In the genomic region with DNA sequence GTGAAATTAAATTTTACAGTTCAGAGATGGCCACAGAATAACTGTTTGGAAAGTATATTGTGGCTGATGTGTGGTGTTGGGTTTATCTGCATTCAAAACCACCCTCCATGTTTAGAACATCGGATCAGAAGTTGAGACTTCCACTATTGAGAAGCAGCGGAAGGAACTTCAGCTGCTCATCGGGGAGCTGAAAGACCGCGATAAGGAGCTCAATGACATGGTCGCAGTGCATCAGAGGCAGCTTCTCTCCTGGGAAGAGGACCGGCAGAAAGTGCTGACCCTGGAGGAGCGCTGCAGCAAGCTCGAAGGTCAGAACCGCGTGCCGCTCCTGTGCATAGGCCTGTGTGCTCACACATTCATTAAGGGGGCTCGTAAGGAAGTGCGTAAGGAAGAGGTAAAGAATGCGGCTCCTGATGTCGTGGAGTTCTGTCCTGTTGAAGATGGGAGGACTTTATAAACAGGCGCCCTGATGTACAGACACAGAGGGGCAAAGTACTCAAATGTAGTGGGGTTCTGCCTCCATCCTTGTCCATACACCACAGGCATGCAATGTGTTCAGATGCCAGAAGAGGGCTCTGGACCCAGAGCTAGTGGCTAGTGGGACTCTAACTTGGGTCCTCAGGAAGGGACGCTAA, we compare ENCODE assay signal across 9 mouse cellular contexts. TPM values are rescaled to one million over a fixed set of nuclear protein-coding genes. Genes with fewer than 3 reads are reported as not detected.
A peak's percentile ranks its signal among the peaks of the same experiment; 100 is the strongest.
DNase-seq lines count a peak whose midpoint lies in the region; ATAC-seq and TF ChIP-seq lines count a peak whose summit lies in the region.
"Had no signal": no experiment of that assay in that cellular context is flagged by ENCODE, and none has a peak within 500 bp of the region (broad histone marks: within the 10 kb centered on the region; RNA-seq: fewer than 3 reads in every experiment).

No protein-coding gene starts in this region.

- H3K4me1 ChIP-seq in forebrain, embryonic 10.5 days = peaks cover 11% of the 10 kb centered on the region
- H3K4me1 ChIP-seq in forebrain, embryonic 12.5 days = peaks cover 5% of the 10 kb centered on the region
- H3K4me1 ChIP-seq in heart, embryonic 14.5 days (ENCODE audit: control insufficient read depth in 2 of 2, insufficient read depth in 2 of 2, low read length in 2 of 2) = peaks cover 3% of the 10 kb centered on the region in 2 experiments; a peak in 3 of 4 replicates
- 0 out of 2 replicates have a peak, but pooled peaks cover 2% of the 10 kb centered on the region for H3K4me1 ChIP-seq in midbrain, postnatal 0 days (ENCODE audit: insufficient read depth, low read length)

- H3K36me3 ChIP-seq in forebrain, embryonic 10.5 days (replicated peaks) = peaks cover 7% of the 10 kb centered on the region
- no peaks in the 10 kb centered on the region for H3K36me3 ChIP-seq in forebrain, embryonic 12.5 days (replicated peaks)
- H3K36me3 ChIP-seq in heart, embryonic 14.5 days (ENCODE audit: control insufficient read depth, insufficient read depth, low read length) = 0 out of 2 replicates have a peak, but pooled peaks cover under 1% of the 10 kb centered on the region
- H3K36me3 ChIP-seq in midbrain, postnatal 0 days (ENCODE audit: insufficient read depth, low read length) = no peaks in the 10 kb centered on the region

- H3K4me2 ChIP-seq in forebrain, embryonic 12.5 days = no peak overlapping the region
- H3K4me2 ChIP-seq in heart, embryonic 14.5 days (ENCODE audit: low read length) = peak overlapping the region; percentile 7; the same call in 1 of the 2 replicates
- no peak overlapping the region for H3K4me2 ChIP-seq in midbrain, postnatal 0 days (ENCODE audit: low read depth, low read length, poor library complexity, severe bottlenecking)

- H3K27me3 ChIP-seq in forebrain, embryonic 10.5 days (ENCODE audit: poor library complexity, severe bottlenecking) = no peaks in the 10 kb centered on the region
- H3K27me3 ChIP-seq in forebrain, embryonic 12.5 days = 0 out of 2 replicates have a peak, but pooled peaks cover 4% of the 10 kb centered on the region
- no peaks in the 10 kb centered on the region for H3K27me3 ChIP-seq in heart, embryonic 14.5 days (ENCODE audit: control insufficient read depth, insufficient read depth, low read length)
- H3K27me3 ChIP-seq in midbrain, postnatal 0 days (ENCODE audit: insufficient read depth, low read length) = no peaks in the 10 kb centered on the region

- H3K4me3 ChIP-seq in forebrain, embryonic 10.5 days = no peak overlapping the region
- H3K4me3 ChIP-seq in forebrain, embryonic 12.5 days (replicated peaks) = no peak overlapping the region
- H3K4me3 ChIP-seq in heart, embryonic 14.5 days (ENCODE audit: control insufficient read depth in 1 of 2, insufficient read depth in 1 of 2, low read depth in 1 of 2, low read length in 2 of 2) = no peak overlapping the region
- H3K4me3 ChIP-seq in midbrain, postnatal 0 days (ENCODE audit: low read depth, low read length) = no peak overlapping the region

- H3K27ac ChIP-seq in forebrain, embryonic 10.5 days = no peak overlapping the region
- no peak overlapping the region for H3K27ac ChIP-seq in forebrain, embryonic 12.5 days
- no peak overlapping the region for H3K27ac ChIP-seq in heart, embryonic 14.5 days (replicated peaks in 1 of 2; ENCODE audit: control insufficient read depth in 1 of 2, insufficient read depth in 1 of 2, low read depth in 2 of 2, low read length in 2 of 2)
- H3K27ac ChIP-seq in midbrain, postnatal 0 days (ENCODE audit: low read depth, low read length) = no peak overlapping the region
- H3K27ac ChIP-seq: macrophage had no signal

- peak; percentile 35 for DNase-seq in forebrain, embryonic 10.5 days (ENCODE audit: extremely low spot score, low spot score)
- peak; percentile 21 for DNase-seq in ovary, postnatal 36 days (ENCODE audit: low spot score)
- DNase-seq in ovary, adult 18-20 months (ENCODE audit: low spot score) = no peak
- DNase-seq in midbrain, postnatal 0 days (ENCODE audit: low spot score) = peak; percentile 42
- no peak for DNase-seq in gastrocnemius, postnatal 10 days
- no peak for DNase-seq in layer of hippocampus, postnatal 36 days

- 43% methylated on average over 18 of the region's 18 CpGs for whole genome bisulfite sequencing in forebrain, embryonic 10.5 days
- WGBS in forebrain, embryonic 12.5 days = 39% methylated on average over 18 of the region's 18 CpGs
- WGBS in heart, embryonic 14.5 days = 27% methylated on average over 18 of the region's 18 CpGs
- WGBS in midbrain, postnatal 0 days = 41% methylated on average over 18 of the region's 18 CpGs

- no peaks in the 10 kb centered on the region for H3K9me3 ChIP-seq in forebrain, embryonic 10.5 days
- H3K9me3 ChIP-seq in forebrain, embryonic 12.5 days = no peaks in the 10 kb centered on the region
- no peaks in the 10 kb centered on the region for H3K9me3 ChIP-seq in heart, embryonic 14.5 days (ENCODE audit: control insufficient read depth, low read length)
- no peaks in the 10 kb centered on the region for H3K9me3 ChIP-seq in midbrain, postnatal 0 days (ENCODE audit: low read length)

- no peak overlapping the region for H3K9ac ChIP-seq in forebrain, embryonic 12.5 days
- 0 out of 2 replicates have a peak overlapping the region, but pooled peaks have one; percentile 6 for H3K9ac ChIP-seq in heart, embryonic 14.5 days (ENCODE audit: low read length)
- no peak overlapping the region for H3K9ac ChIP-seq in midbrain, postnatal 0 days (replicated peaks; ENCODE audit: low read length, poor library complexity, severe bottlenecking)

- TF ChIP-seq CTCF in midbrain, postnatal 0 days (IDR thresholded peaks at IDR 0.05) = peak; percentile 61

- ATAC-seq in forebrain, embryonic 12.5 days (ENCODE audit: low FRiP score) = no peak
- no peak for ATAC-seq in heart, embryonic 14.5 days (ENCODE audit: insufficient number of reproducible peaks, insufficient read depth, low FRiP score, low read depth)
- no peak for ATAC-seq in midbrain, postnatal 0 days (ENCODE audit: low FRiP score)

RNA-seq across cellular contexts. Expression of gene Ccdc62, which starts 3.6 kb away (rescaled TPM):
- 5.0 and 7.0 TPM in 2 replicates for polyA plus RNA-seq in forebrain, embryonic 10.5 days (2016; fragmentation: Nextera tagmentation; extraction: Ambion mirVana)
- polyA plus RNA-seq in forebrain, embryonic 12.5 days (2016; fragmentation: Nextera tagmentation; extraction: Ambion mirVana) = 4.4 and 5.6 TPM in 2 replicates
- polyA plus RNA-seq in heart, embryonic 14.5 days (2014; fragmentation: Nextera tagmentation; extraction: Ambion mirVana) = 5.1 and 6.2 TPM in 2 replicates
- total RNA-seq in midbrain, postnatal 0 days (2014; rRNA removed) = 0.27 and 9.8 TPM in 2 replicates
- 2.9 and 3.8 TPM in 2 replicates for polyA plus RNA-seq in midbrain, postnatal 0 days (2015; fragmentation: Nextera tagmentation; extraction: Ambion mirVana)
- 1 to 10 TPM; 2.3 to 3.6 TPM for total RNA-seq in gastrocnemius, postnatal 10 days (2021)
- 1 to 10 TPM; 2.5 TPM for total RNA-seq in layer of hippocampus, postnatal 36 days (2021)

RNA-seq across cellular contexts. Expression of gene Gm43518, which starts 6.9 kb away (rescaled TPM):
- polyA plus RNA-seq in forebrain, embryonic 10.5 days (2016; fragmentation: Nextera tagmentation; extraction: Ambion mirVana) = 1.7 TPM in 2 replicates
- 1.4 and 3.4 TPM in 2 replicates for polyA plus RNA-seq in forebrain, embryonic 12.5 days (2016; fragmentation: Nextera tagmentation; extraction: Ambion mirVana)
- 1.4 and 2.8 TPM in 2 replicates for polyA plus RNA-seq in heart, embryonic 14.5 days (2014; fragmentation: Nextera tagmentation; extraction: Ambion mirVana)
- 6.0 TPM in 1 of 2 replicates, not detected in the other for total RNA-seq in midbrain, postnatal 0 days (2014; rRNA removed)
- polyA plus RNA-seq in midbrain, postnatal 0 days (2015; fragmentation: Nextera tagmentation; extraction: Ambion mirVana) = 2.7 and 2.8 TPM in 2 replicates
- total RNA-seq in gastrocnemius, postnatal 10 days (2021) = under 1 TPM; 0.52 to 0.77 TPM
- 1 to 10 TPM in 1 of 2 experiments, under 1 TPM in 1; 0.91 to 1.7 TPM for total RNA-seq in layer of hippocampus, postnatal 36 days (2021)
- polyA plus RNA-seq: macrophage had no signal

RNA-seq across cellular contexts. Expression of gene Denr, which starts 27.1 kb away (rescaled TPM):
- 177 and 188 TPM in 2 replicates for polyA plus RNA-seq in forebrain, embryonic 10.5 days (2016; fragmentation: Nextera tagmentation; extraction: Ambion mirVana)
- 161 and 171 TPM in 2 replicates for polyA plus RNA-seq in forebrain, embryonic 12.5 days (2016; fragmentation: Nextera tagmentation; extraction: Ambion mirVana)
- polyA plus RNA-seq in heart, embryonic 14.5 days (2014; fragmentation: Nextera tagmentation; extraction: Ambion mirVana) = 89.2 and 89.5 TPM in 2 replicates
- 13.8 and 25.4 TPM in 2 replicates for total RNA-seq in midbrain, postnatal 0 days (2014; rRNA removed)
- polyA plus RNA-seq in midbrain, postnatal 0 days (2015; fragmentation: Nextera tagmentation; extraction: Ambion mirVana) = 130 and 158 TPM in 2 replicates
- total RNA-seq in gastrocnemius, postnatal 10 days (2021) = 10 to 100 TPM; 60.9 to 61.0 TPM
- 10 to 100 TPM; 60.2 to 67.8 TPM for total RNA-seq in layer of hippocampus, postnatal 36 days (2021)

RNA-seq across cellular contexts. Expression of gene Hip1r, which starts 39.4 kb away (rescaled TPM):
- polyA plus RNA-seq in forebrain, embryonic 10.5 days (2016; fragmentation: Nextera tagmentation; extraction: Ambion mirVana) = 7.7 and 11.1 TPM in 2 replicates
- polyA plus RNA-seq in forebrain, embryonic 12.5 days (2016; fragmentation: Nextera tagmentation; extraction: Ambion mirVana) = 16.0 and 17.9 TPM in 2 replicates
- 5.0 and 5.3 TPM in 2 replicates for polyA plus RNA-seq in heart, embryonic 14.5 days (2014; fragmentation: Nextera tagmentation; extraction: Ambion mirVana)
- 42.9 and 45.4 TPM in 2 replicates for total RNA-seq in midbrain, postnatal 0 days (2014; rRNA removed)
- 25.8 and 30.8 TPM in 2 replicates for polyA plus RNA-seq in midbrain, postnatal 0 days (2015; fragmentation: Nextera tagmentation; extraction: Ambion mirVana)
- total RNA-seq in gastrocnemius, postnatal 10 days (2021) = 1 to 10 TPM; 8.2 to 9.0 TPM
- total RNA-seq in layer of hippocampus, postnatal 36 days (2021) = 10 to 100 TPM; 39.4 to 41.2 TPM

RNA-seq across cellular contexts. Expression of gene Hcar1, which starts 54.3 kb away (rescaled TPM):
- polyA plus RNA-seq in forebrain, embryonic 10.5 days (2016; fragmentation: Nextera tagmentation; extraction: Ambion mirVana) = not detected in 2 replicates
- 0.09 and 0.17 TPM in 2 replicates for polyA plus RNA-seq in forebrain, embryonic 12.5 days (2016; fragmentation: Nextera tagmentation; extraction: Ambion mirVana)
- polyA plus RNA-seq in heart, embryonic 14.5 days (2014; fragmentation: Nextera tagmentation; extraction: Ambion mirVana) = 0.32 TPM in 1 of 2 replicates, not detected in the other
- 1.1 and 1.9 TPM in 2 replicates for total RNA-seq in midbrain, postnatal 0 days (2014; rRNA removed)
- polyA plus RNA-seq in midbrain, postnatal 0 days (2015; fragmentation: Nextera tagmentation; extraction: Ambion mirVana) = 0.64 and 0.71 TPM in 2 replicates
- total RNA-seq in gastrocnemius, postnatal 10 days (2021) = under 1 TPM; 0.54 to 0.84 TPM
- under 1 TPM; 0.82 to 0.88 TPM for total RNA-seq in layer of hippocampus, postnatal 36 days (2021)
- polyA plus RNA-seq: macrophage had no signal

Comparison
In these comparisons a context has a peak if more than half of its experiments do, and no peak if none do; other contexts are left out.
1. DNase-seq: peak in forebrain, embryonic 10.5 days (single experiment), ovary, postnatal 36 days (single experiment) and midbrain, postnatal 0 days (single experiment); none in ovary, adult 18-20 months (single experiment), gastrocnemius, postnatal 10 days (single experiment) and layer of hippocampus, postnatal 36 days (0 of 2).